Mouse (Mus musculus) midbrain, embryonic 11.5 days (tissue): Measurements from ENCODE around the gene H2-M3. TPM values are rescaled to one million over a fixed set of nuclear protein-coding genes. Genes with fewer than 3 reads are reported as not detected.
A peak's percentile ranks its signal among the peaks of the same experiment; 100 is the strongest.
"Not testable (repeated sequence)": the region's sequence is repeated elsewhere in the genome, so short reads cannot be mapped to it uniquely, and the experiment has no call there.

Source experiments
- ATAC-seq: fragments of 200-750 bp; cut with Nextera tagmentation; 2 replicates; pipeline ENCODE4 v1.8.0; 2017; ENCODE audit warnings: moderate TSS enrichment, moderate library complexity; ENCODE audit not compliant: low FRiP score
- DNase-seq: peaks from one replicate; pipeline ENCODE4 v3.0.0; 2015; ENCODE audit warnings: low spot score; ENCODE audit errors: missing footprints
- H3K27ac ChIP-seq: fragments of 300-500 bp; sonication (generic); 2 replicates; pipeline ENCODE4 v1.5.1; 2014; ENCODE audit warnings: low read depth, low read length
- H3K27me3 ChIP-seq: fragments of 300-500 bp; sonication (generic); 2 replicates; pipeline ENCODE4 v1.6.1; 2014; ENCODE audit warnings: mild to moderate bottlenecking, low read length, moderate library complexity, mixed read lengths; ENCODE audit not compliant: control insufficient read depth, insufficient read depth
- H3K36me3 ChIP-seq: fragments of 300-500 bp; sonication (generic); 2 replicates; pipeline ENCODE4 v1.6.1; 2014; ENCODE audit warnings: mild to moderate bottlenecking, low read length, moderate library complexity, mixed read lengths; ENCODE audit not compliant: control insufficient read depth, insufficient read depth
- H3K4me1 ChIP-seq: fragments of 300-500 bp; sonication (generic); 2 replicates; pipeline ENCODE4 v1.6.1; 2014; ENCODE audit warnings: low read length; ENCODE audit not compliant: control insufficient read depth, insufficient read depth
- H3K4me2 ChIP-seq: fragments of 300-500 bp; sonication (generic); 2 replicates; pipeline ENCODE4 v1.6.1; 2014; ENCODE audit warnings: mild to moderate bottlenecking, moderate library complexity
- H3K4me3 ChIP-seq: fragments of 300-500 bp; sonication (generic); 2 replicates; pipeline ENCODE4 v1.5.1; 2014; ENCODE audit warnings: low read depth, low read length
- H3K9ac ChIP-seq: fragments of 300-500 bp; sonication (generic); 2 replicates; pipeline ENCODE4 v1.6.1; 2014; ENCODE audit warnings: low read length
- H3K9me3 ChIP-seq: fragments of 300-500 bp; sonication (generic); 2 replicates; pipeline ENCODE4 v1.6.1; 2016; ENCODE audit warnings: low read length; ENCODE audit not compliant: control insufficient read depth
- WGBS: fragments of 180-500 bp; shearing (Covaris S2); extraction: QIAGEN DNeasy Blood & Tissue Kit; methylation state at CpG from one replicate; pipeline ENCODE4 v1.1.7; 2014; 5-methylcytosine and 5-hydroxymethylcytosine counted together
- polyA plus RNA-seq: library from polyadenylated mRNA; unstranded; fragments of >200 nt; fragmentation: Nextera tagmentation; extraction: Ambion mirVana; gene quantifications from 2 replicates; pipeline ENCODE4 v1.2.1, GENCODE M21; 2014

The H2-M3 gene
- 1.4 and 1.8 TPM in 2 replicates for polyA plus RNA-seq

DNA sequence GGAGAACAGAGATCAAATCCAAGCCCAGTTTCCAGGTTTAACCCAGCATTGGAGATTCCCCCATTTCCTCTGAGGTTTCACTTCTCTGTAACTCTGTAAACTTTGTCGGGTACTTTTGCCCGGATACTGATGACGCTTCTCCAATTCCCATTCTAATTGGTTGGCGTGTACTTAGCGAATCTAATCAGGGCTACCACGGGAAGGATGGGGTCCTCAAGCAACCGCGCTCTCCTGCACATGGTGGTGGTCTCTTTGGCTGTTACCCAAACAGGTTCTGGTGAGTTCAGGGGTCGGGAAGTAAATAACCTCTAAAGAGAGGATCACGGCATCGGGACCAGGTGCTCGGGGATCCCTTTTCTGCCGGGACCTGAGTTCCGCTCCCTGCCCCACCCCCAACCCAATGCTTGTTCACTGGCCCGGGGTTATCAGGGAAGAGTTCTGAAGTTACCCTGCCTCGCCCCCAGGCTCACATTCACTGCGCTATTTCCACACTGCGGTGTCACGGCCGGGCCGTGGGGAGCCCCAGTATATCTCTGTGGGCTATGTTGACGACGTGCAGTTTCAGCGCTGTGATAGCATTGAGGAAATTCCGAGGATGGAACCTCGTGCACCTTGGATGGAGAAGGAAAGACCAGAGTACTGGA is at the start of gene H2-M3:
Gene H2-M3, plus strand, starts transcription at position 163 of the 644 bp plus-strand sequence.
- H3K4me1 ChIP-seq = no peaks in the 10 kb centered on the region
- no peaks in the 10 kb centered on the region for H3K27me3 ChIP-seq
- DNase-seq (peak; percentile 99), ATAC-seq (peak; percentile 99)
- WGBS = 5% methylated on average over 26 of the region's 26 CpGs
- no peaks in the 10 kb centered on the region for H3K9me3 ChIP-seq
- H3K4me3 ChIP-seq = peak within 1 kb of the TSS; percentile 41
- H3K4me2 ChIP-seq = peak within 1 kb of the TSS; percentile 59
- H3K27ac ChIP-seq = no peak within 1 kb of the TSS
- peak within 1 kb of the TSS; percentile 54 for H3K9ac ChIP-seq
- H3K36me3 ChIP-seq = no peaks in the 10 kb centered on the region

DNA sequence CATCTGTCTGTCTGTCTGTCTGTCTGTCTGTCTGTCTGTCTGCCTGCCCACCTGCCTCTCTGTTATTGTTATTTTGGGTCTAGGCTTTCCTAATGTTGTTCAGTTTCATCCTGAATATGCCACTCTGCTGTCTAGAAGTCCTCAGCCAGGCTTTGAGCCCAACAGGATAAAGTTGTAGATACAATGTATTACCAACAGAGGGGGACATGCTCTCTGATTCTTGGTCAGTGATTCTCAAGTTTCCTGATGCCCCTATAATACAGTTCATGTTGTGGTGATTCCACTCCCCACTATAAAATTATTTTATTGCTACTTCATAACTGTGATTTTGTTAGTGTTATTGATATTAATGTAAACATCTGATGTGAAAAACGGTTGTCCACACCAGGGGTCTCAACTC is 48.1 kb upstream of the H2-M3 start:
- H3K9me3 ChIP-seq = no peaks in the 10 kb centered on the region
- no peak overlapping the region for H3K27ac ChIP-seq
- WGBS = 33% methylated on average over 1 of the region's 1 CpGs
- no peak for ATAC-seq
- no peaks in the 10 kb centered on the region for H3K27me3 ChIP-seq
- no peak overlapping the region for H3K4me3 ChIP-seq
- no peaks in the 10 kb centered on the region for H3K36me3 ChIP-seq
- no peak overlapping the region for H3K9ac ChIP-seq
- no peaks in the 10 kb centered on the region for H3K4me1 ChIP-seq
- no peak for DNase-seq
- no peak overlapping the region for H3K4me2 ChIP-seq

DNA sequence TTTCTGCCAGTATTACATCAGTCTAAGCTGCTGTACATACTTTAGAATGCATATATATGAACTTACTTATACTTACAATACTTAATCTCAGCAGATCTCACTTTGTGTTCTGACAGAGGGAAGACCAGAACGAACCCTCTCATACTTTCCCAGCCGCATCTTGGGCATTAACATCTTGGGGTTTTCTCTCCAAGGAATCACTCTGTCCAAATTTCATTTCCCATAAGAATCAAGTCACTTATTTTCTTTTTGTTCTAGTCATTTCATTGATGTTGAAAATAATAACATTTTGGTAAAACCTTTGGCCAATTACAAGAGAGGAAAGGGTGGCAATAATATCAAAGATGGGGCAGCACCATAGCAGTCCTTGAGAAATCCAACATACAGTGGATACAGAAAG is 32.8 kb upstream of the H2-M3 start, which contains the start of gene Olfr97:
Gene Olfr97, minus strand, starts transcription at position 101 of the 400 bp plus-strand sequence.
- not testable (repeated sequence) for H3K4me1 ChIP-seq, ATAC-seq, H3K4me3 ChIP-seq, DNase-seq, H3K36me3 ChIP-seq, H3K9me3 ChIP-seq, H3K4me2 ChIP-seq, H3K27ac ChIP-seq, H3K9ac ChIP-seq, H3K27me3 ChIP-seq
- WGBS = 95% methylated on average over 2 of the region's 2 CpGs

GRCm38 (mm10) chr17:37242198-37242597 is 27.8 kb upstream of the H2-M3 start:
- 64% methylated on average over 3 of the region's 3 CpGs for WGBS
- H3K9me3 ChIP-seq = no peaks in the 10 kb centered on the region
- H3K4me1 ChIP-seq = no peaks in the 10 kb centered on the region
- no peak overlapping the region for H3K4me3 ChIP-seq
- no peak overlapping the region for H3K9ac ChIP-seq
- ATAC-seq (no peak), DNase-seq (no peak)
- no peaks in the 10 kb centered on the region for H3K36me3 ChIP-seq
- no peak overlapping the region for H3K4me2 ChIP-seq
- H3K27ac ChIP-seq = no peak overlapping the region
- no peaks in the 10 kb centered on the region for H3K27me3 ChIP-seq

DNA sequence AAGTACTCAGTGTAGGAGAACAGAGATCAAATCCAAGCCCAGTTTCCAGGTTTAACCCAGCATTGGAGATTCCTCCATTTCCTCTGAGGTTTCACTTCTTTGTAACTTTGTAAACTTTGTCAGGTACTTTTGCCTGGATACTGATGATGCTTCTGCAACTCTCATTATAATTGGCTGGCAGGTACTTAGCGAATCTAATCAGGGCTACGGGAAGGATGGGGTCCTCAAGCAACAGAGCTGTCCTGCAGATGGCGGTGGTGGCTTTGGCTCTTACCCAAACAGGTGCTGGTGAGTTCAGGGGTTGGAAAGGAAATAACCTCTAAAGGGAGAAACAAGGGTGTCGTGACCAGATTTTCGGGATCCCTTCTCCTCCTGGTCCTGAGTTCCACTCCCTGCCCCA is 23.3 kb upstream of the H2-M3 start:
- 35% methylated on average over 5 of the region's 5 CpGs for WGBS
- H3K27me3 ChIP-seq = no peaks in the 10 kb centered on the region
- H3K9ac ChIP-seq = no peak overlapping the region
- H3K4me2 ChIP-seq = no peak overlapping the region
- DNase-seq (no peak), ATAC-seq (no peak)
- no peaks in the 10 kb centered on the region for H3K9me3 ChIP-seq
- H3K36me3 ChIP-seq = no peaks in the 10 kb centered on the region
- H3K4me1 ChIP-seq = no peaks in the 10 kb centered on the region
- no peak overlapping the region for H3K27ac ChIP-seq
- no peak overlapping the region for H3K4me3 ChIP-seq

DNA sequence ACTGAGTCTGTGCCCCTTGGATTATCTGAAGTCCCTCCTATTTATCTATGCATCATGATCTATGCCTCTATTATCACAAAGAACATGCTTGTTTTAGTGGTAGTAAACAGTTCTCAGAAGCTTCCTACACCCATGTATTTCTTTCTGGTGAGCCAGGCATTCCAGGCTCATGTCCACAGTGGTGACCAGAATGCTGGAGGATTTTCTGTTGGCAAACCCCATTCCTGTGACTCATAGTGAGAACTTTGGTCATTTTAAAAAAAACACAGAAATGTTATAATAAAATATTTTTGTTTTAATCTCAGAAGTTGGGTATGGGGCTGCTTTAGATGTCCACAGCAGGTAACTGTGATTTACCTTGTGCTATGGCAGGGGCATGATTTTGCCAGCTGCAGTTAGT is 20.6 kb upstream of the H2-M3 start:
- no peak overlapping the region for H3K4me2 ChIP-seq
- DNase-seq (no peak), ATAC-seq (no peak)
- H3K27ac ChIP-seq = no peak overlapping the region
- H3K36me3 ChIP-seq = no peaks in the 10 kb centered on the region
- H3K4me1 ChIP-seq = no peaks in the 10 kb centered on the region
- no peak overlapping the region for H3K4me3 ChIP-seq
- H3K9me3 ChIP-seq = no peaks in the 10 kb centered on the region
- H3K27me3 ChIP-seq = no peaks in the 10 kb centered on the region
- H3K9ac ChIP-seq = no peak overlapping the region

GRCm38 (mm10) chr17:37250544-37250943 is 19.5 kb upstream of the H2-M3 start:
- H3K9me3 ChIP-seq = no peaks in the 10 kb centered on the region
- ATAC-seq (no peak), DNase-seq (no peak)
- no peaks in the 10 kb centered on the region for H3K36me3 ChIP-seq
- no peak overlapping the region for H3K4me2 ChIP-seq
- WGBS = 14% methylated on average over 1 of the region's 1 CpGs
- no peak overlapping the region for H3K4me3 ChIP-seq
- no peaks in the 10 kb centered on the region for H3K27me3 ChIP-seq
- H3K4me1 ChIP-seq = no peaks in the 10 kb centered on the region
- H3K27ac ChIP-seq = no peak overlapping the region
- no peak overlapping the region for H3K9ac ChIP-seq

- no peak within 1 kb of the TSS for H3K4me2 ChIP-seq
- no peaks in the 10 kb centered on the region for H3K9me3 ChIP-seq
- H3K4me1 ChIP-seq = no peaks in the 10 kb centered on the region
- no peaks in the 10 kb centered on the region for H3K27me3 ChIP-seq
- no peak within 1 kb of the TSS for H3K27ac ChIP-seq
- WGBS = 78% methylated on average over 1 of the region's 1 CpGs
- no peak within 1 kb of the TSS for H3K4me3 ChIP-seq
- DNase-seq (no peak), ATAC-seq (no peak)
- no peak within 1 kb of the TSS for H3K9ac ChIP-seq
- H3K36me3 ChIP-seq = no peaks in the 10 kb centered on the region
These were observed 6.4 kb upstream of the H2-M3 start, which contains the start of gene Olfr98 for GRCm38 (mm10) chr17:37263626-37264025. Gene Olfr98 (minus strand): TSS chr17:37263749.

DNA sequence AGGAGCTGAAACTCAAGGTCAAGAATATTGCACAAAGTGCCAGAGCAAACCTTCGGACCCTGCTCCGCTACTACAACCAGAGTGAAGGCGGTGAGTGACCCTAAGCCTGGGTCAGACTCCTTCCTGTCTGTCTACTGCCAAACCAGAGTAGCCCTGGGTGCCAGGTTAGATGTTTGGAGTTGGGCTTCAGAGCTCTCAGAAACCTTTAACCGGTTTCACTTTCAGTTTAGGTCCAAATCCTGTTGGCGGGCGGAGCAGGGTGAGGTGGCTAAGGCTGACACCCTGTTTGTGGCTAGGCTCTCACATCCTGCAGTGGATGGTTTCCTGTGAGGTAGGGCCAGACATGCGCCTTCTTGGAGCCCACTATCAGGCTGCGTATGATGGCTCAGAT is 677 bp downstream of the H2-M3 start:
- peak; percentile 49; the same call in 1 of the 2 replicates for ATAC-seq
- Histone ChIP-seq H3K36me3 (no peaks in the 10 kb centered on the region), H3K27me3 (no peaks in the 10 kb centered on the region), H3K4me3 (peak overlapping the region; percentile 41), H3K9ac (peak overlapping the region; percentile 54), H3K27ac (no peak overlapping the region), H3K4me1 (no peaks in the 10 kb centered on the region), H3K9me3 (no peaks in the 10 kb centered on the region), H3K4me2 (peak overlapping the region; percentile 59)
- 62% methylated on average over 8 of the region's 8 CpGs for WGBS
- no peak for DNase-seq
